Mouse (Mus musculus): ENCODE results near the gene Mettl14. TPM values are rescaled to one million over a fixed set of nuclear protein-coding genes. Genes with fewer than 3 reads are reported as not detected.

Gene Mettl14
- total RNA-seq, 1 experiment from 2014 or later: 16.1 TPM

Other genes with a start within 250 kb of the Mettl14 start
- gene Synpo2, start 150.0 kb downstream of the Mettl14 start, total RNA-seq (2021): 6.5 and 9.8 TPM in 2 replicates
- 93.5 and 106 TPM in 2 replicates for gene Sec24d, start 118.7 kb downstream of the Mettl14 start, total RNA-seq (2021)
- 1.7 and 3.9 TPM in 2 replicates for gene Prss12, start 60.8 kb upstream of the Mettl14 start, total RNA-seq (2021)

All from adrenal gland, postnatal 14 days (tissue).